Comparison of ENCODE assay signal across 11 mouse cellular contexts in genomic region chr9:27289543-27290308, GRCm38 (mm10). TPM values are rescaled to one million over a fixed set of nuclear protein-coding genes. Genes with fewer than 3 reads are reported as not detected.
DNase-seq lines count a peak whose midpoint lies in the region; ATAC-seq and TF ChIP-seq lines count a peak whose summit lies in the region.
"Had no signal": no experiment of that assay in that cellular context is flagged by ENCODE, and none has a peak within 500 bp of the region (broad histone marks: within the 10 kb centered on the region; RNA-seq: fewer than 3 reads in every experiment).

No protein-coding gene starts in this region.

- no peak overlapping the region for H3K4me2 ChIP-seq in lung, postnatal 0 days (replicated peaks; ENCODE audit: low read depth, low read length)
- H3K4me2 ChIP-seq in hindbrain, postnatal 0 days (ENCODE audit: low read depth, low read length): 0 out of 2 replicates have a peak overlapping the region, but pooled peaks have one; percentile 7
- H3K4me2 ChIP-seq in stomach, embryonic 14.5 days (replicated peaks; ENCODE audit: low read depth, low read length): no peak overlapping the region

- H3K9ac ChIP-seq in lung, postnatal 0 days (replicated peaks; ENCODE audit: low read depth): no peak overlapping the region
- H3K9ac ChIP-seq in hindbrain, postnatal 0 days (replicated peaks; ENCODE audit: low read length): no peak overlapping the region
- H3K9ac ChIP-seq in stomach, embryonic 14.5 days (replicated peaks; ENCODE audit: low read depth, low read length): no peak overlapping the region
- H3K9ac ChIP-seq: liver, embryonic 14.5 days had no signal

- 29% methylated on average over 7 of the region's 7 CpGs for WGBS in lung, postnatal 0 days
- WGBS in hindbrain, postnatal 0 days: 3% methylated on average over 7 of the region's 7 CpGs
- WGBS in stomach, embryonic 14.5 days: 44% methylated on average over 6 of the region's 7 CpGs

- TF ChIP-seq EP300 in lung, postnatal 0 days (IDR thresholded peaks at IDR 0.05): no peak

- ATAC-seq in lung, postnatal 0 days: no peak
- peak; percentile 55 for ATAC-seq in hindbrain, postnatal 0 days
- ATAC-seq in stomach, embryonic 14.5 days (ENCODE audit: insufficient number of reproducible peaks, insufficient read depth, low FRiP score, low read depth): peak; percentile 51; the same call in 1 of the 2 replicates

- no peak overlapping the region for H3K27ac ChIP-seq in lung, postnatal 0 days (ENCODE audit: low read length)
- H3K27ac ChIP-seq in hindbrain, postnatal 0 days: no peak overlapping the region; the same call in 1 of the 2 replicates
- no peak overlapping the region for H3K27ac ChIP-seq in stomach, embryonic 14.5 days (ENCODE audit: low read length)
- H3K27ac ChIP-seq: liver, embryonic 14.5 days had no signal

- DNase-seq in adrenal gland, adult 2 months: peak; percentile 21
- DNase-seq in adrenal gland, postnatal 36 days: no peak
- peak; percentile 26 for DNase-seq in lung, postnatal 0 days (ENCODE audit: low spot score)
- DNase-seq in lung, postnatal 25 days (ENCODE audit: low spot score): no peak
- DNase-seq in hindbrain, postnatal 0 days (ENCODE audit: low spot score): peak; percentile 72
- DNase-seq in layer of hippocampus, postnatal 10 days (ENCODE audit: low spot score in 2 of 2): no peak
- DNase-seq in left cerebral cortex, adult 11 months (ENCODE audit: low spot score): no peak
- DNase-seq: kidney, adult 8-10 months had no signal

- no peaks in the 10 kb centered on the region for H3K4me1 ChIP-seq in lung, postnatal 0 days (ENCODE audit: insufficient read depth, low read depth, low read length)
- peaks cover 10% of the 10 kb centered on the region; the same call in 1 of the 2 replicates for H3K4me1 ChIP-seq in hindbrain, postnatal 0 days (ENCODE audit: insufficient read depth, low read length)
- H3K4me1 ChIP-seq in stomach, embryonic 14.5 days (ENCODE audit: control insufficient read depth, insufficient read depth, low read length): peaks cover 10% of the 10 kb centered on the region; the same call in 1 of the 2 replicates

- H3K36me3 ChIP-seq in lung, postnatal 0 days (ENCODE audit: insufficient read depth, low read length): no peaks in the 10 kb centered on the region
- H3K36me3 ChIP-seq in hindbrain, postnatal 0 days (ENCODE audit: insufficient read depth, low read length): no peaks in the 10 kb centered on the region
- H3K36me3 ChIP-seq in stomach, embryonic 14.5 days (ENCODE audit: control insufficient read depth, insufficient read depth, low read length): no peaks in the 10 kb centered on the region

- no peak for TF ChIP-seq CTCF in lung, postnatal 0 days (IDR thresholded peaks at IDR 0.05)
- no peak for TF ChIP-seq CTCF in hindbrain, postnatal 0 days (IDR thresholded peaks at IDR 0.05; ENCODE audit: low read depth)

- H3K4me3 ChIP-seq in lung, postnatal 0 days (ENCODE audit: low read depth, low read length): no peak overlapping the region
- H3K4me3 ChIP-seq in hindbrain, postnatal 0 days (ENCODE audit: low read length): no peak overlapping the region
- no peak overlapping the region for H3K4me3 ChIP-seq in stomach, embryonic 14.5 days (ENCODE audit: low read depth, low read length)
- H3K4me3 ChIP-seq: myocyte had no signal

- no peaks in the 10 kb centered on the region for H3K27me3 ChIP-seq in lung, postnatal 0 days (replicated peaks; ENCODE audit: insufficient read depth, low read length)
- no peaks in the 10 kb centered on the region for H3K27me3 ChIP-seq in hindbrain, postnatal 0 days (ENCODE audit: insufficient read depth, low read length)
- H3K27me3 ChIP-seq in stomach, embryonic 14.5 days (ENCODE audit: control insufficient read depth, insufficient read depth, low read length): no peaks in the 10 kb centered on the region

- H3K9me3 ChIP-seq in lung, postnatal 0 days (ENCODE audit: low read length): no peaks in the 10 kb centered on the region
- H3K9me3 ChIP-seq in hindbrain, postnatal 0 days (ENCODE audit: low read length): no peaks in the 10 kb centered on the region
- H3K9me3 ChIP-seq in stomach, embryonic 14.5 days (ENCODE audit: control insufficient read depth, low read depth, low read length): no peaks in the 10 kb centered on the region

RNA-seq across cellular contexts. Expression of gene Igsf9b, which starts 9.3 kb away (rescaled TPM):
- total RNA-seq in adrenal gland, adult 2 months (2021): 1 to 10 TPM; 3.0 to 3.6 TPM
- 2.1 and 2.5 TPM in 2 replicates for polyA plus RNA-seq in adrenal gland, adult 2 months (2012; rRNA removed)
- 1 to 10 TPM; 4.0 to 6.0 TPM for total RNA-seq in adrenal gland, postnatal 36 days (2021)
- 1.4 TPM in 2 replicates for polyA plus RNA-seq in lung, postnatal 0 days (2015; fragmentation: Nextera tagmentation; extraction: Ambion mirVana)
- total RNA-seq in hindbrain, postnatal 0 days (2014; rRNA removed): 86.5 and 89.9 TPM in 2 replicates
- polyA plus RNA-seq in hindbrain, postnatal 0 days (2015; fragmentation: Nextera tagmentation; extraction: Ambion mirVana): 20.4 and 21.4 TPM in 2 replicates
- polyA plus RNA-seq in stomach, embryonic 14.5 days (2014; fragmentation: Nextera tagmentation; extraction: Ambion mirVana): 5.9 and 6.0 TPM in 2 replicates
- 10 to 100 TPM; 72.4 to 80.8 TPM for total RNA-seq in layer of hippocampus, postnatal 10 days (2021)

Comparison
In these comparisons a context has a peak if more than half of its experiments do, and no peak if none do; other contexts are left out.
1. DNase-seq: peak in adrenal gland, adult 2 months (single experiment), lung, postnatal 0 days (single experiment) and hindbrain, postnatal 0 days (single experiment); none in adrenal gland, postnatal 36 days (0 of 2), lung, postnatal 25 days (single experiment), layer of hippocampus, postnatal 10 days (0 of 2) and left cerebral cortex, adult 11 months (single experiment).
2. RNA of gene Igsf9b, which starts 9.3 kb away (total RNA-seq): 86.5 to 89.9 TPM in hindbrain, postnatal 0 days and 72.4 to 80.8 TPM in layer of hippocampus, postnatal 10 days; 4.0 to 6.0 TPM in adrenal gland, postnatal 36 days and 3.0 to 3.6 TPM in adrenal gland, adult 2 months; every median in the first group is over 10 times any median in the second.